Mouse (Mus musculus) kidney, adult 9 months (tissue): Measurements from ENCODE around the gene Zfp983.
"Not testable (repeated sequence)": the region's sequence is repeated elsewhere in the genome, so short reads cannot be mapped to it uniquely, and the experiment has no call there.

Source experiments
- DNase-seq: peaks from one replicate; pipeline ENCODE4 v3.0.0; 2022

Gene Zfp983

GRCm38 (mm10) chr17:21650364-21650907 lies at the start of gene Zfp983:
TSS of gene Zfp983 (plus strand) at chr17:21650624.
- peak; percentile 83 for DNase-seq

- DNase-seq = no peak
These were observed 34.1 kb upstream of the Zfp983 start for GRCm38 (mm10) chr17:21616356-21616755.

GRCm38 (mm10) chr17:21617352-21617751 lies 33.1 kb upstream of the Zfp983 start:
- no peak for DNase-seq

GRCm38 (mm10) chr17:21623647-21624046 lies 26.8 kb upstream of the Zfp983 start:
- DNase-seq = no peak

GRCm38 (mm10) chr17:21635758-21636157 lies 14.7 kb upstream of the Zfp983 start:
- not testable (repeated sequence) for DNase-seq

GRCm38 (mm10) chr17:21648791-21649190 lies 1.6 kb upstream of the Zfp983 start:
- DNase-seq = no peak

- no peak for DNase-seq
These were observed 488 bp upstream of the Zfp983 start for GRCm38 (mm10) chr17:21649936-21650335.

- not testable (repeated sequence) for DNase-seq
These were observed 28.4 kb downstream of the Zfp983 start for GRCm38 (mm10) chr17:21678826-21679225.

- peak; percentile 96 for DNase-seq
These were observed 29.0 kb downstream of the Zfp983 start for GRCm38 (mm10) chr17:21679273-21680018.

GRCm38 (mm10) chr17:21680019-21680376 lies 29.6 kb downstream of the Zfp983 start:
- not testable (repeated sequence) for DNase-seq

GRCm38 (mm10) chr17:21691560-21691959 lies 41.1 kb downstream of the Zfp983 start, which contains the start of gene Gm10226:
TSS of gene Gm10226 (plus strand) at chr17:21691860.
- no peak for DNase-seq

- DNase-seq = no peak
These were observed 42.9 kb downstream of the Zfp983 start for GRCm38 (mm10) chr17:21693342-21693741.

GRCm38 (mm10) chr17:21696073-21696472 lies 45.6 kb downstream of the Zfp983 start:
- no peak for DNase-seq

- DNase-seq = no peak
These were observed 52.1 kb downstream of the Zfp983 start for GRCm38 (mm10) chr17:21702281-21703240.

- DNase-seq = no peak
These were observed 53.0 kb downstream of the Zfp983 start for GRCm38 (mm10) chr17:21703414-21703813.

GRCm38 (mm10) chr17:21707343-21707996 lies 57.0 kb downstream of the Zfp983 start, which contains the start of gene Zfp760:
TSS of gene Zfp760 (plus strand) at chr17:21707741.
- DNase-seq = peak; percentile 94

- no peak for DNase-seq
These were observed 58.0 kb downstream of the Zfp983 start for GRCm38 (mm10) chr17:21708401-21708800.
